Mouse (Mus musculus): ENCODE measurements around the gene Crcp. TPM values are rescaled to one million over a fixed set of nuclear protein-coding genes. Genes with fewer than 3 reads are reported as not detected.
A peak's percentile ranks its signal among the peaks of the same experiment; 100 is the strongest.

Gene Crcp
- polyA plus RNA-seq, 1 experiment from 2014 or later, result 26.2 TPM

DNA sequence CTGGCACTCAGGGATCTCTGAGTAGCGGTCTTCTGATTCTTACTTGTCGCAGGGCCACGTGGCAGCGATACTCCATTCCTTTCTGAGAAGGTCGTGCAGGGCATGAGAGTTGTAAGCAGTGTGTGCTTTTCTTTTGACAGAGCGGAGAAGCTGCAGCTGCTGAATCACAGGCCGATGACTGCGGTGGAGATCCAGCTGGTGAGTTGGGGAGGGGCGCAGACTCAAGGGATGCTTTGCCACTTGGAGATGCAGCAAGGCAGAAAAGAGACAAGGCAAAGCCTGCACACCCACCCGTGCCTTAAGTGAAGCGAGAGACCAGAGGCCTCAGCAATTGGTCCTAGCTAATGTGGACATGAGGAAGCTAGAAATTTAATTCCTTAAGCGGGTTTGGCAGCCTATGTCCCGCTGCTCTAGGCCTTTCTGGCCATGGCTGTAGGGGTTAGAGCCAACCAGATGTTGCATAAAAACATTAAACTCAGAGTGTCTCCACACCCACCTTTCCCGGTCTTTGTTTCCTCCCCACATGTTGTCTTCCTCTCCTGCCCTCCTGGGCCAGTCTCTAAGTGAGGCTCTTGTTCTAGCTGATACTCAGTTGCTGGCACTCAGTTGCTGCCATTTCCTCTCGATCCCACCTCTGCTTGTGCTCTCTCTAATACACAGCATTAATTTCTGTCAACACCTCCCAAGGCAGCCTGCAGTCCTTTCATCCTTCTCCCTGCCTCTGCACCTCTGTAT lies 19.9 kb downstream of the Crcp start:
- no peak for ATAC-seq (replicated peaks; ENCODE audit: extremely low read depth, insufficient read depth, low FRiP score)
- 73% methylated on average over 15 of the region's 15 CpGs for WGBS
- no peak overlapping the region for H3K9ac ChIP-seq (ENCODE audit: low read length)
- H3K4me1 ChIP-seq (ENCODE audit: control insufficient read depth, insufficient read depth, low read length), result peaks cover 7% of the 10 kb centered on the region; the same call in 1 of the 2 replicates
- no peak overlapping the region for H3K27ac ChIP-seq (ENCODE audit: low read length)
- peaks cover 18% of the 10 kb centered on the region for H3K36me3 ChIP-seq (ENCODE audit: control insufficient read depth, insufficient read depth)
- no peaks in the 10 kb centered on the region; the same call in 1 of the 2 replicates for H3K9me3 ChIP-seq (replicated peaks; ENCODE audit: control insufficient read depth, low read length)
- no peak overlapping the region for H3K4me2 ChIP-seq (ENCODE audit: low read depth, low read length)
- H3K4me3 ChIP-seq (ENCODE audit: low read length), result no peak overlapping the region
- H3K27me3 ChIP-seq (ENCODE audit: control insufficient read depth, insufficient read depth, low read length), result peaks cover 43% of the 10 kb centered on the region

GRCm38 (mm10) chr5:130050416-130050815 lies 21.3 kb downstream of the Crcp start:
- 57% methylated on average over 6 of the region's 6 CpGs for WGBS
- Histone ChIP-seq H3K9ac (ENCODE audit: low read length) (no peak overlapping the region), H3K27ac (ENCODE audit: low read length) (no peak overlapping the region), H3K9me3 (replicated peaks; ENCODE audit: control insufficient read depth, low read length) (no peaks in the 10 kb centered on the region; the same call in 1 of the 2 replicates), H3K36me3 (ENCODE audit: control insufficient read depth, insufficient read depth) (peaks cover 19% of the 10 kb centered on the region), H3K4me3 (ENCODE audit: low read length) (no peak overlapping the region), H3K4me1 (ENCODE audit: control insufficient read depth, insufficient read depth, low read length) (peaks cover 7% of the 10 kb centered on the region; the same call in 1 of the 2 replicates), H3K4me2 (ENCODE audit: low read depth, low read length) (no peak overlapping the region), H3K27me3 (ENCODE audit: control insufficient read depth, insufficient read depth, low read length) (peaks cover 34% of the 10 kb centered on the region)
- no peak for ATAC-seq (replicated peaks; ENCODE audit: extremely low read depth, insufficient read depth, low FRiP score)

DNA sequence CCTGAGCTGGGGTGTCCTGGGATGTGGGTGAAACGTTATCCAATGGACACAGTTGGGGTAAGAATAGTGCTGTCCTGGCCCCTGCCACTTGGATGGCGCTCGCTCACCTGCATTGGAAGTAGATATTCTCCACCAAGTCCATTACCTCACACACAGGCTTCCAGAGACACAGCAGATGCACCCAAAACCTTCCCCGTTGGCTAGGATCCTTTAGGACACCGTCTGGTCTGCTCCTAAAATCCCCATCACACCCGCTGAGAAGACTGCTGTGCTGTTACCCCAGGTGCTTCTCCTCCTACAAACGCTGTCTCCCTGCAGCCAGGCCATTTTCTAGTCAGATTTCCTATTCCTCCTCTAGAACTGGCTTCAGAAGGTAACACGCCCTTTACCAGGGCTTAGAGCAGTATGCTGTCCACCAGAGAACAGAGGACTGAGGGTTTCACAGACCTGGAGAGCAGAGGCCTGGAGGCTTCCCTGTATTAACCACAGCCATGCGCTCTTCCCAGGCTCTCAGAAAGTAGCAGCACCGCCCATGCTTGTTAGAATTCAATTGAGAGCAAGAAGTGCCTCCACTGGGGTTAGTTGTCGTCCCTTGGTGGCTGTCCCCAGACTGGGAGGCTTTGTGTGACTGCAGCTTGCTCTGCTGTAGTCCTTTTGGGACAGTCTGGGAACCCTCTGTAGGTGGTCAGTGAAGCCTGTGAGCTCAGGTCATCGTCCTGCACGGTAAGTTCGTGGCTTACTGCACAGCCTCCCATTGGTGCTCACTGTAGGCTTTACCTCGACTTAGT lies 22.2 kb downstream of the Crcp start:
- Histone ChIP-seq H3K9ac (ENCODE audit: low read length) (no peak overlapping the region), H3K27me3 (ENCODE audit: control insufficient read depth, insufficient read depth, low read length) (peaks cover 28% of the 10 kb centered on the region), H3K4me3 (ENCODE audit: low read length) (no peak overlapping the region), H3K4me2 (ENCODE audit: low read depth, low read length) (no peak overlapping the region), H3K4me1 (ENCODE audit: control insufficient read depth, insufficient read depth, low read length) (peaks cover 7% of the 10 kb centered on the region; the same call in 1 of the 2 replicates), H3K9me3 (replicated peaks; ENCODE audit: control insufficient read depth, low read length) (no peaks in the 10 kb centered on the region; the same call in 1 of the 2 replicates), H3K36me3 (ENCODE audit: control insufficient read depth, insufficient read depth) (peaks cover 20% of the 10 kb centered on the region), H3K27ac (ENCODE audit: low read length) (no peak overlapping the region)
- no peak for ATAC-seq (replicated peaks; ENCODE audit: extremely low read depth, insufficient read depth, low FRiP score)
- 85% methylated on average over 15 of the region's 15 CpGs for WGBS

DNA sequence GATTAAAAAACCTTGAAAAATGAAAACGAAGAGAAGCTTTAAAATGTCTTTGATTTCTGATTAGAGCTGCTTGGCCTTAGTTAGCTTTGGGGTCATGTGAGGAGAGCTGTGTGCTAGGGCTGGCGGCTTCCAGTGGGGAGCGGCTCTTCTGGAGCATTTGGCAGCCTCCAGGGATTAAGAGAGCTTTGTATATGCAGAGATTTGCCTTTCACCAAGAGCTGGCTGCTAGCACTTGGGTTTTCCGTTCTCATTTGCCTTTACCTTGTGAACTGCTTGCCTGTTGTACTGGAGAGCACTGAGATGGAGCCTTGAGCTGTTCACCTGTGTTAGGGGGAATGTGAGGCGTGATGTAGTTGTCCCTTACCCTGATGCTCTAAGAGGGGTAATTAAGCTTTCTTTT lies 23.4 kb downstream of the Crcp start:
- 78% methylated on average over 5 of the region's 5 CpGs for WGBS
- ATAC-seq (replicated peaks; ENCODE audit: extremely low read depth, insufficient read depth, low FRiP score), result no peak
- peaks cover 12% of the 10 kb centered on the region for H3K36me3 ChIP-seq (ENCODE audit: control insufficient read depth, insufficient read depth)

DNA sequence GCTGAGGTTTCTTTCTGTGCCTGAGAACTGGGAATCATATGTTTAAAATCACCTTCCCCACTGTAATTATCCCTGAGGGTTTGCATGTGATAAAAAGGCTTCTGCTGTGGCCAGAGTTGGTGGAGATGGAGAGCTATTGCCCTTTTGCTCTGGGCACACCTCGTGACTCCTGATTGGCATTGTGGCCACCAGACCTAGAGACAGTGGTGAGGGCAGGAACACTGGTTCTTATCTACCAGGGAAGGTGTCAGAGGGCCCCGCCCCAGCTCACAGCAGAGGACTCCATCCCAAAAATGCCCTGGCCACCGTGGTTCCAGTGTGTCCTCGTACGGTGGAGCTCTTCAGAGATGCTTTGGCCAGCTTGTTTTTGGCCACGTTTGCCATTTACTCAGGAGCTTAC lies 23.9 kb downstream of the Crcp start:
- no peak overlapping the region for H3K4me3 ChIP-seq (ENCODE audit: low read length)
- peaks cover 10% of the 10 kb centered on the region; the same call in 1 of the 2 replicates for H3K36me3 ChIP-seq (ENCODE audit: control insufficient read depth, insufficient read depth)
- H3K27me3 ChIP-seq (ENCODE audit: control insufficient read depth, insufficient read depth, low read length), result peaks cover 28% of the 10 kb centered on the region
- no peaks in the 10 kb centered on the region for H3K9me3 ChIP-seq (replicated peaks; ENCODE audit: control insufficient read depth, low read length)
- H3K4me1 ChIP-seq (ENCODE audit: control insufficient read depth, insufficient read depth, low read length), result no peaks in the 10 kb centered on the region
- H3K9ac ChIP-seq (ENCODE audit: low read length), result no peak overlapping the region
- ATAC-seq (replicated peaks; ENCODE audit: extremely low read depth, insufficient read depth, low FRiP score), result no peak
- no peak overlapping the region for H3K4me2 ChIP-seq (ENCODE audit: low read depth, low read length)
- WGBS, result 91% methylated on average over 6 of the region's 6 CpGs
- no peak overlapping the region for H3K27ac ChIP-seq (ENCODE audit: low read length)

More for the DNA sequence above, 23.4 kb downstream of the Crcp start:
- H3K27ac ChIP-seq (ENCODE audit: low read length), result no peak overlapping the region
- H3K4me2 ChIP-seq (ENCODE audit: low read depth, low read length), result no peak overlapping the region
- no peak overlapping the region for H3K4me3 ChIP-seq (ENCODE audit: low read length)
- no peak overlapping the region for H3K9ac ChIP-seq (ENCODE audit: low read length)
- H3K9me3 ChIP-seq (replicated peaks; ENCODE audit: control insufficient read depth, low read length), result no peaks in the 10 kb centered on the region
- H3K27me3 ChIP-seq (ENCODE audit: control insufficient read depth, insufficient read depth, low read length), result peaks cover 28% of the 10 kb centered on the region
- H3K4me1 ChIP-seq (ENCODE audit: control insufficient read depth, insufficient read depth, low read length), result no peaks in the 10 kb centered on the region

- peaks cover 11% of the 10 kb centered on the region for H3K4me1 ChIP-seq (ENCODE audit: control insufficient read depth, insufficient read depth, low read length)
- 90% methylated on average over 4 of the region's 4 CpGs for WGBS
- H3K27ac ChIP-seq (ENCODE audit: low read length), result no peak overlapping the region
- H3K27me3 ChIP-seq (ENCODE audit: control insufficient read depth, insufficient read depth, low read length), result peaks cover 16% of the 10 kb centered on the region
- ATAC-seq (replicated peaks; ENCODE audit: extremely low read depth, insufficient read depth, low FRiP score), result no peak
- H3K36me3 ChIP-seq (ENCODE audit: control insufficient read depth, insufficient read depth), result peaks cover 14% of the 10 kb centered on the region
- no peak overlapping the region for H3K9ac ChIP-seq (ENCODE audit: low read length)
- no peak overlapping the region for H3K4me3 ChIP-seq (ENCODE audit: low read length)
- no peak overlapping the region for H3K4me2 ChIP-seq (ENCODE audit: low read depth, low read length)
- H3K9me3 ChIP-seq (replicated peaks; ENCODE audit: control insufficient read depth, low read length), result no peaks in the 10 kb centered on the region
These were observed 26.6 kb downstream of the Crcp start for GRCm38 (mm10) chr5:130055688-130056087.

DNA sequence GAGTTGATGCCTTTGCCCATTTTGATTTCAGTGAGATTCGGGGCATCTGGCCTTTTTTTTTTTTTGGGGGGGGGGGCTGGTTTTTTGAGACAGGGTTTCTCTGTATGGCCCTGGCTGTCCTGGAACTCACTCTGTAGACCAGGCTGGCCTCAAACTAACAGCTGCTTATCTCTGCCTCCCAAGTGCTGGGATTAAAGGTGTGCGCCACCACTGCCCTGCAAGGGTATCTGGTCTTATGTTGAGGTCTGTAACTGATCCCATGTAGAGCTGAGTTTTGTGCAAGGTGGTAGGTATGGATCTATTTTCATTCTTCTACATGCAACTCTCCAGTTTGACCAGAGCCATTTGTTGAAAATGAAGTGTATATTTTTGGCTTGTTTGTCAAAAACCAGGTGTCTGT lies 27.2 kb downstream of the Crcp start:
- Histone ChIP-seq H3K4me2 (ENCODE audit: low read depth, low read length) (no peak overlapping the region), H3K27ac (ENCODE audit: low read length) (no peak overlapping the region), H3K4me1 (ENCODE audit: control insufficient read depth, insufficient read depth, low read length) (peaks cover 11% of the 10 kb centered on the region), H3K9me3 (replicated peaks; ENCODE audit: control insufficient read depth, low read length) (no peaks in the 10 kb centered on the region), H3K4me3 (ENCODE audit: low read length) (no peak overlapping the region), H3K36me3 (ENCODE audit: control insufficient read depth, insufficient read depth) (peaks cover 17% of the 10 kb centered on the region), H3K27me3 (ENCODE audit: control insufficient read depth, insufficient read depth, low read length) (peaks cover 11% of the 10 kb centered on the region), H3K9ac (ENCODE audit: low read length) (no peak overlapping the region)
- 87% methylated on average over 2 of the region's 2 CpGs for WGBS
- no peak for ATAC-seq (replicated peaks; ENCODE audit: extremely low read depth, insufficient read depth, low FRiP score)

DNA sequence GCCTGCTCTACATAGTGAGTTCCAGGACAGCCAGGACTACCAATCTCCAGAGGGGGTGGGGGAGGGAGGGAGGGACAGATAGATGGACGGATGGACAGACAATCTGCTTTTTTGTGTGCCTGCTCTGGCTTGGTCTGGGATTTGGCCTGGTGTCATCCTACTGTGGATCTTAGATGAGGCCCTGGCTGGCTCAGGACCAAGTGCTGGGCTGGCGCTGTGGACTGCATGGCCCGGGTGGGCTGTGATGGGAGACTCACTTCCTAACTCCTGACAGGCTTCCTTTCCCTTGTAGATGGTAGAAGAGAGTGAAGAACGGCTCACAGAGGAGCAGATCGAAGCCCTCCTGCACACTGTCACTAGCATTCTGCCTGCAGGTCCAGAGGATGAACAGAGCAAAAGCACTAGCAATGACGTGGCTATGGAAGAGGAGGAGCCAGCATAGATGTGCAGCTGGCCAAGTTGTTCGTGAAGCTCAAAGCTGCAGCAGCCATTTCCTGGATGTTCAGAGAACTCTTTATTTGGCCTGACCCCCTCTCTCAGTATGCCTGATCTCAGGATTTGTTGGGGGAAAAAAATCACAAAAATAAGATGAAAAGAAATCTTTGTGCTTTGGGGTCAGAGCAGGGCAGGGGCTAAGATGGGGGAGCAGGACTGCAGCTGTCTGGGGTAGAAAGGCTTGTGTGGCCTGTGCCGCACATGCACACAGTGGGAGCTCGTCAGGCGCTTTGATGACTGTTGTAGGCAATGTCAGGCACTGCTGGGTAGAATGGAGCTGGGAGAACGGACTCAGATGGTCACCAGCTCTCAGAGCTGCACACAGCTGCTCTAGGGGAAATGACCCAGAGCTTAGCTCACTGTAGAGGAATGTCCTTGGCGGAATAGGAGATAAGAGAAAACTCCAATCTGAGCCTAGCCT lies 30.6 kb downstream of the Crcp start:
- H3K27ac ChIP-seq (ENCODE audit: low read length), result peak overlapping the region; percentile 65
- H3K4me2 ChIP-seq (ENCODE audit: low read depth, low read length), result no peak overlapping the region
- ATAC-seq (replicated peaks; ENCODE audit: extremely low read depth, insufficient read depth, low FRiP score), result peak; percentile 81
- WGBS, result 51% methylated on average over 12 of the region's 12 CpGs
- peaks cover 12% of the 10 kb centered on the region for H3K36me3 ChIP-seq (ENCODE audit: control insufficient read depth, insufficient read depth)
- no peaks in the 10 kb centered on the region for H3K27me3 ChIP-seq (ENCODE audit: control insufficient read depth, insufficient read depth, low read length)
- H3K9me3 ChIP-seq (replicated peaks; ENCODE audit: control insufficient read depth, low read length), result no peaks in the 10 kb centered on the region
- no peak overlapping the region for H3K4me3 ChIP-seq (ENCODE audit: low read length)
- H3K9ac ChIP-seq (ENCODE audit: low read length), result no peak overlapping the region
- H3K4me1 ChIP-seq (ENCODE audit: control insufficient read depth, insufficient read depth, low read length), result peaks cover 11% of the 10 kb centered on the region
